Mouse (Mus musculus) lung, embryonic 15.5 days (tissue): ENCODE measurements around the gene Smco1. TPM values are rescaled to one million over a fixed set of nuclear protein-coding genes. Genes with fewer than 3 reads are reported as not detected.
"Not testable (repeated sequence)": the region's sequence is repeated elsewhere in the genome, so short reads cannot be mapped to it uniquely, and the experiment has no call there.

Experiments
- ATAC-seq: fragments of 200-750 bp; cut with Nextera tagmentation; 2 replicates; pipeline ENCODE4 v1.8.0; 2017; ENCODE audit warnings: moderate number of reproducible peaks, borderline replicate concordance; ENCODE audit not compliant: low FRiP score, low TSS enrichment; ENCODE audit errors: extremely low read depth
- H3K27ac ChIP-seq: fragments of 300-500 bp; sonication (generic); 2 replicates; pipeline ENCODE4 v1.5.1; 2015; ENCODE audit warnings: moderate library complexity, mild to moderate bottlenecking, inconsistent platforms
- H3K27me3 ChIP-seq: fragments of 300-500 bp; sonication (generic); 2 replicates; pipeline ENCODE4 v1.6.1; 2015; ENCODE audit warnings: inconsistent platforms
- H3K36me3 ChIP-seq: fragments of 300-500 bp; sonication (generic); 2 replicates; pipeline ENCODE4 v1.6.1; 2015; ENCODE audit warnings: inconsistent platforms
- H3K4me1 ChIP-seq: fragments of 300-500 bp; sonication (generic); 2 replicates; pipeline ENCODE4 v1.6.1; 2015; ENCODE audit warnings: inconsistent platforms
- H3K4me2 ChIP-seq: fragments of 300-500 bp; sonication (generic); 2 replicates; pipeline ENCODE4 v1.6.1; 2015; ENCODE audit warnings: inconsistent platforms, mild to moderate bottlenecking, moderate library complexity
- H3K4me3 ChIP-seq: fragments of 300-500 bp; sonication (generic); 2 replicates; pipeline ENCODE4 v1.5.1; 2015; ENCODE audit warnings: mild to moderate bottlenecking, inconsistent platforms
- H3K9ac ChIP-seq: fragments of 300-500 bp; sonication (generic); 2 replicates; pipeline ENCODE4 v1.6.1; 2015; ENCODE audit warnings: inconsistent platforms
- H3K9me3 ChIP-seq: fragments of 300-500 bp; sonication (generic); 2 replicates; pipeline ENCODE4 v1.6.1; 2016; ENCODE audit warnings: inconsistent platforms
- WGBS: fragments of 180-500 bp; shearing (Covaris S2); methylation state at CpG from one replicate; pipeline ENCODE4 v1.1.7; 2015; 5-methylcytosine and 5-hydroxymethylcytosine counted together
- polyA plus RNA-seq: library from polyadenylated mRNA; unstranded; fragments of >200 nt; fragmentation: Nextera tagmentation; extraction: Ambion mirVana; gene quantifications from 2 replicates; pipeline ENCODE4 v1.2.1, GENCODE M21; 2015

Gene Smco1
- polyA plus RNA-seq, result 0.11 TPM in 1 of 2 replicates, not detected in the other

GRCm38 (mm10) chr16:32271291-32271690 is at the start of gene Smco1:
Gene Smco1, plus strand, starts transcription at chr16:32271468.
- no peak for ATAC-seq
- WGBS, result 81% methylated on average over 11 of the region's 11 CpGs

GRCm38 (mm10) chr16:32221803-32222202 is 49.5 kb upstream of the Smco1 start:
- ATAC-seq, result no peak
- 70% methylated on average over 4 of the region's 4 CpGs for WGBS
- H3K9me3 ChIP-seq, result no peaks in the 10 kb centered on the region

More at GRCm38 (mm10) chr16:32271291-32271690, at the start of gene Smco1:
- H3K27me3 ChIP-seq, result no peaks in the 10 kb centered on the region
- H3K9ac ChIP-seq, result no peak within 1 kb of the TSS
- H3K4me3 ChIP-seq, result no peak within 1 kb of the TSS
- no peak within 1 kb of the TSS for H3K4me2 ChIP-seq
- no peak within 1 kb of the TSS for H3K27ac ChIP-seq
- H3K36me3 ChIP-seq, result no peaks in the 10 kb centered on the region
- H3K9me3 ChIP-seq, result no peaks in the 10 kb centered on the region
- H3K4me1 ChIP-seq, result 0 out of 2 replicates have a peak, but pooled peaks cover under 1% of the 10 kb centered on the region

GRCm38 (mm10) chr16:32222399-32222798 is 48.9 kb upstream of the Smco1 start:
- ATAC-seq, result no peak
- Histone ChIP-seq H3K9me3 (no peaks in the 10 kb centered on the region), H3K9ac (no peak overlapping the region), H3K27me3 (no peaks in the 10 kb centered on the region), H3K36me3 (no peaks in the 10 kb centered on the region), H3K27ac (no peak overlapping the region), H3K4me1 (no peaks in the 10 kb centered on the region), H3K4me3 (no peak overlapping the region), H3K4me2 (no peak overlapping the region)

More at GRCm38 (mm10) chr16:32221803-32222202, 49.5 kb upstream of the Smco1 start:
- Histone ChIP-seq H3K4me1 (no peaks in the 10 kb centered on the region), H3K4me2 (no peak overlapping the region), H3K9ac (no peak overlapping the region), H3K4me3 (no peak overlapping the region), H3K27ac (no peak overlapping the region), H3K36me3 (no peaks in the 10 kb centered on the region), H3K27me3 (no peaks in the 10 kb centered on the region)

GRCm38 (mm10) chr16:32232050-32232449 is 39.2 kb upstream of the Smco1 start:
- H3K27ac ChIP-seq, ATAC-seq, H3K9me3 ChIP-seq, H3K9ac ChIP-seq, H3K4me3 ChIP-seq, H3K4me2 ChIP-seq, H3K4me1 ChIP-seq, H3K27me3 ChIP-seq: not testable (repeated sequence)
- WGBS, result 84% methylated on average over 3 of the region's 3 CpGs
- H3K36me3 ChIP-seq, result peaks cover 25% of the 10 kb centered on the region

GRCm38 (mm10) chr16:32237930-32238680 is 33.2 kb upstream of the Smco1 start:
- 61% methylated on average over 19 of the region's 19 CpGs for WGBS
- H3K36me3 ChIP-seq, result peaks cover 24% of the 10 kb centered on the region
- 0 out of 2 replicates have a peak, but pooled peaks cover 2% of the 10 kb centered on the region for H3K4me1 ChIP-seq
- H3K9ac ChIP-seq, result no peak overlapping the region
- no peaks in the 10 kb centered on the region for H3K27me3 ChIP-seq
- peak; percentile 39; the same call in 1 of the 2 replicates for ATAC-seq
- 0 out of 2 replicates have a peak overlapping the region, but pooled peaks have one; percentile 15 for H3K27ac ChIP-seq
- no peak overlapping the region for H3K4me2 ChIP-seq
- no peaks in the 10 kb centered on the region for H3K9me3 ChIP-seq
- H3K4me3 ChIP-seq, result no peak overlapping the region

- Histone ChIP-seq H3K27ac (no peak overlapping the region), H3K9me3 (no peaks in the 10 kb centered on the region), H3K4me3 (no peak overlapping the region), H3K36me3 (peaks cover 17% of the 10 kb centered on the region), H3K4me1 (peaks cover 7% of the 10 kb centered on the region), H3K9ac (no peak overlapping the region), H3K4me2 (no peak overlapping the region), H3K27me3 (no peaks in the 10 kb centered on the region)
- WGBS, result 83% methylated on average over 2 of the region's 2 CpGs
- ATAC-seq, result no peak
These were observed 31.6 kb upstream of the Smco1 start for GRCm38 (mm10) chr16:32239428-32240312.

- no peak overlapping the region for H3K27ac ChIP-seq
- no peaks in the 10 kb centered on the region for H3K9me3 ChIP-seq
- H3K4me3 ChIP-seq, result no peak overlapping the region
- 94% methylated on average over 3 of the region's 3 CpGs for WGBS
- H3K27me3 ChIP-seq, result no peaks in the 10 kb centered on the region
- H3K4me1 ChIP-seq, result peaks cover 26% of the 10 kb centered on the region
- H3K36me3 ChIP-seq, result no peaks in the 10 kb centered on the region
- H3K9ac ChIP-seq, result no peak overlapping the region
- no peak overlapping the region for H3K4me2 ChIP-seq
- no peak for ATAC-seq
These were observed 27.4 kb upstream of the Smco1 start for GRCm38 (mm10) chr16:32243901-32244300.

- H3K4me3 ChIP-seq, result peak overlapping the region; percentile 90
- H3K4me2 ChIP-seq, result peak overlapping the region; percentile 59
- H3K4me1 ChIP-seq, result peaks cover 26% of the 10 kb centered on the region
- under 1% methylated on average over 41 of the region's 41 CpGs for WGBS
- H3K9ac ChIP-seq, result peak overlapping the region; percentile 94
- no peaks in the 10 kb centered on the region for H3K9me3 ChIP-seq
- no peak; the same call in 1 of the 2 replicates for ATAC-seq
- no peaks in the 10 kb centered on the region for H3K36me3 ChIP-seq
- no peaks in the 10 kb centered on the region for H3K27me3 ChIP-seq
- peak overlapping the region; percentile 97 for H3K27ac ChIP-seq
These were observed 24.9 kb upstream of the Smco1 start for GRCm38 (mm10) chr16:32246351-32246791.

- Histone ChIP-seq H3K9me3 (no peaks in the 10 kb centered on the region), H3K27ac (peak within 1 kb of the TSS; percentile 97), H3K4me3 (peak within 1 kb of the TSS; percentile 90), H3K27me3 (no peaks in the 10 kb centered on the region), H3K4me2 (peak within 1 kb of the TSS; percentile 61), H3K36me3 (peaks cover 3% of the 10 kb centered on the region; the same call in 1 of the 2 replicates), H3K9ac (peak within 1 kb of the TSS; percentile 94), H3K4me1 (peaks cover 26% of the 10 kb centered on the region)
- under 1% methylated on average over 48 of the region's 48 CpGs for WGBS
- ATAC-seq, result peak; percentile 98
These were observed 24.3 kb upstream of the Smco1 start, which contains the start of the genes Fbxo45 and Wdr53 for GRCm38 (mm10) chr16:32246952-32247370. Gene Fbxo45, minus strand, starts transcription at chr16:32247158. Gene Wdr53, plus strand, starts transcription at chr16:32247227.

- H3K36me3 ChIP-seq, H3K27me3 ChIP-seq, H3K9me3 ChIP-seq, H3K4me2 ChIP-seq, H3K9ac ChIP-seq, H3K4me3 ChIP-seq, H3K27ac ChIP-seq, H3K4me1 ChIP-seq, ATAC-seq: not testable (repeated sequence)
- 82% methylated on average over 2 of the region's 2 CpGs for WGBS
These were observed 7.0 kb upstream of the Smco1 start for GRCm38 (mm10) chr16:32264225-32264624.

- Histone ChIP-seq H3K4me3 (no peak overlapping the region), H3K36me3 (no peaks in the 10 kb centered on the region), H3K4me1 (0 out of 2 replicates have a peak, but pooled peaks cover 7% of the 10 kb centered on the region), H3K4me2 (no peak overlapping the region), H3K9ac (no peak overlapping the region), H3K9me3 (no peaks in the 10 kb centered on the region), H3K27ac (no peak overlapping the region), H3K27me3 (no peaks in the 10 kb centered on the region)
- WGBS, result 54% methylated on average over 9 of the region's 9 CpGs
- no peak for ATAC-seq
These were observed 2.1 kb downstream of the Smco1 start for GRCm38 (mm10) chr16:32273338-32273737.
